In the genomic region with DNA sequence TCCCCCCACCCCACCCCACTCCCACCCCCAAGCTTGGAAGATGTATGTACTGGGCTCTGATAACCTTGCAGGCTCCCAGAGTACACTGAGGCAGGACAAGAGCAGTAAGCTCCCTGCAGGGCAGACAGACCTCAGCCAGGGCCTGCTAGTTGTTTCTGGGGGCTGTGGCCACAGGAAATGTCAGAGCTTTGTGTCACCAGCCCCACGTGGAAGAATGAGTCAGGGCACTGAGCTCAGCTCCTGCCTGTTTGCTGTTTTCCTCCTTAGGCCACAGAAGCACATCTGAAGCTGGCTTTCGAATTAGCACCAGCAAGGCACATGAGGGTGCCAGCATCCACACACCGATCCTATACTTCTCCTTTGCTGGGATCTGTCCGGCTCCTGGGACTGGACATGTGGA, we compare ENCODE assay signal across 15 mouse cellular contexts.
DNase-seq lines count a peak whose midpoint lies in the region; ATAC-seq and TF ChIP-seq lines count a peak whose summit lies in the region.
"Had no signal": no experiment of that assay in that cellular context is flagged by ENCODE, and none has a peak within 500 bp of the region (broad histone marks: within the 10 kb centered on the region; RNA-seq: fewer than 3 reads in every experiment).

No protein-coding gene starts in this region.

- H3K4me2 ChIP-seq in heart, postnatal 0 days (ENCODE audit: low read depth, low read length), result no peak overlapping the region
- H3K4me2 ChIP-seq: liver, embryonic 13.5 days had no signal

- H3K9me3 ChIP-seq in heart, postnatal 0 days (replicated peaks; ENCODE audit: control insufficient read depth, low read length), result no peaks in the 10 kb centered on the region
- H3K9me3 ChIP-seq: liver, embryonic 13.5 days had no signal

- peaks cover 15% of the 10 kb centered on the region for H3K4me1 ChIP-seq in heart, postnatal 0 days (ENCODE audit: control insufficient read depth, insufficient read depth)
- H3K4me1 ChIP-seq: liver, embryonic 13.5 days had no signal

- no peak for TF ChIP-seq CTCF in heart, postnatal 0 days (IDR thresholded peaks at IDR 0.05; ENCODE audit: low read depth)

- H3K27ac ChIP-seq in heart, postnatal 0 days (ENCODE audit: low read depth), result peak overlapping the region; percentile 22; the same call in 1 of the 2 replicates
- H3K27ac ChIP-seq: liver, embryonic 13.5 days had no signal

- DNase-seq in adrenal gland, postnatal 25 days, result peak; percentile 21
- DNase-seq in adrenal gland, postnatal 14 days, result no peak
- no peak for DNase-seq in heart, postnatal 0 days (ENCODE audit: low spot score)
- no peak for DNase-seq in heart, postnatal 25 days (ENCODE audit: low spot score)
- peak; percentile 7 for DNase-seq in urinary bladder, postnatal 14 days (ENCODE audit: low spot score)
- no peak for DNase-seq in urinary bladder, postnatal 4 days (ENCODE audit: low spot score in 2 of 2)
- peak; percentile 23 for DNase-seq in skeletal muscle tissue, adult 2 months (ENCODE audit: low read depth, low spot score)
- DNase-seq: cerebellum, postnatal 25 days; kidney, postnatal 25 days; left cerebral cortex, postnatal 4 days; liver, embryonic 13.5 days; midbrain, embryonic 14.5 days had no signal

- no peak overlapping the region for H3K9ac ChIP-seq in heart, postnatal 0 days (replicated peaks; ENCODE audit: low read depth, low read length)
- H3K9ac ChIP-seq: liver, embryonic 13.5 days had no signal

- H3K4me3 ChIP-seq in heart, postnatal 0 days (ENCODE audit: low read depth, low read length), result no peak overlapping the region
- H3K4me3 ChIP-seq: liver, embryonic 13.5 days had no signal

- intact Hi-C loops in heart, postnatal 25 days (cut with DNase I), result no loop called here

- ATAC-seq in heart, postnatal 0 days (ENCODE audit: insufficient read depth, low read depth), result peak; percentile 30; the same call in 1 of the 2 replicates
- no peak for ATAC-seq in inflammation-experienced regulatory T-cells, adult 6 months
- ATAC-seq: intestine, embryonic 16.5 days; lung, postnatal 0 days had no signal

- 56% methylated on average over 4 of the region's 4 CpGs for WGBS in heart, postnatal 0 days

- TF ChIP-seq EP300 in heart, postnatal 0 days (IDR thresholded peaks at IDR 0.05; ENCODE audit: low read depth), result no peak

- no peaks in the 10 kb centered on the region for H3K36me3 ChIP-seq in heart, postnatal 0 days (replicated peaks; ENCODE audit: control insufficient read depth, insufficient read depth, low read length)
- H3K36me3 ChIP-seq: liver, embryonic 13.5 days had no signal

- no peaks in the 10 kb centered on the region for H3K27me3 ChIP-seq in heart, postnatal 0 days (ENCODE audit: control insufficient read depth, insufficient read depth, low read length)
- H3K27me3 ChIP-seq: liver, embryonic 13.5 days had no signal

Comparison
In these comparisons a context has a peak if more than half of its experiments do, and no peak if none do; other contexts are left out.
1. DNase-seq: peak in adrenal gland, postnatal 25 days (single experiment), urinary bladder, postnatal 14 days (single experiment) and skeletal muscle tissue, adult 2 months (single experiment); none in adrenal gland, postnatal 14 days (single experiment), heart, postnatal 0 days (single experiment), heart, postnatal 25 days (single experiment) and urinary bladder, postnatal 4 days (0 of 2).